Mouse (Mus musculus): ENCODE data around the gene Rps27a.

The Rps27a gene

GRCm38 (mm10) chr11:29512818-29513535, 34.9 kb downstream of the Rps27a start:
- no peak for DNase-seq (ENCODE audit: low spot score)

GRCm38 (mm10) chr11:29509421-29509820, 38.5 kb downstream of the Rps27a start:
- no peak for DNase-seq (ENCODE audit: low spot score)

GRCm38 (mm10) chr11:29504899-29505625, 42.8 kb downstream of the Rps27a start:
- no peak for DNase-seq (ENCODE audit: low spot score)

GRCm38 (mm10) chr11:29503948-29504893, 43.7 kb downstream of the Rps27a start:
- DNase-seq (ENCODE audit: low spot score): no peak

GRCm38 (mm10) chr11:29496962-29497361, 50.9 kb downstream of the Rps27a start:
- DNase-seq (ENCODE audit: low spot score): no peak

All from ovary, postnatal 10 days (tissue).